In the genomic region with DNA sequence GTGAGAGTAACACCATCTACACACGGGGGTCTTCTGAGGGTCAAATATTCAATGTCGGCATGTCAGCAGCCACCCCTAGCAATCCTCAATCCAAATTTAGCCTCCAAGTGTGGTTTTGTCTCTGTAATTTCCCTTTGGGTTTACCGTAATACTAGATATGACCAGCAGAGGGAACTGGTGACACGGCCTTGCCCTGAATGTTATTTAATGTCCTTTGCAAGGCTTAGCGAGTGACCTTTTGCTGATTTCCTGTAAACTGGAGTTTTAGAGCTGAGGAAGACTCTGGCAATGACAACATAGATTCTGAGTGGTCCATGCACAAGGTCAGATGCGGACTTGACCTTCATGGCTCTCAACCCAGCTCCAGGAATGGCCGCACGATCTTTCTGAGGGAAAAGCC, we compare ENCODE assay signal across 9 mouse cellular contexts. TPM values are rescaled to one million over a fixed set of nuclear protein-coding genes. Genes with fewer than 3 reads are reported as not detected.
DNase-seq lines count a peak whose midpoint lies in the region; ATAC-seq lines count a peak whose summit lies in the region.
"Had no signal": no experiment of that assay in that cellular context is flagged by ENCODE, and none has a peak within 500 bp of the region (broad histone marks: within the 10 kb centered on the region; RNA-seq: fewer than 3 reads in every experiment).

No protein-coding gene starts in this region.

- ATAC-seq in forebrain, embryonic 12.5 days (ENCODE audit: low FRiP score) = peak; percentile 14; the same call in 1 of the 2 replicates
- no peak for ATAC-seq in forebrain, embryonic 11.5 days (replicated peaks; ENCODE audit: low FRiP score)
- ATAC-seq in intestine, embryonic 14.5 days (replicated peaks; ENCODE audit: low FRiP score, low TSS enrichment, low read depth) = no peak

- H3K27me3 ChIP-seq in forebrain, embryonic 12.5 days = no peaks in the 10 kb centered on the region
- H3K27me3 ChIP-seq in forebrain, embryonic 11.5 days (ENCODE audit: control insufficient read depth, insufficient read depth, low read length) = no peaks in the 10 kb centered on the region
- H3K27me3 ChIP-seq in intestine, embryonic 14.5 days (replicated peaks; ENCODE audit: control insufficient read depth, insufficient read depth, low read length) = no peaks in the 10 kb centered on the region
- H3K27me3 ChIP-seq: limb, embryonic 15.5 days had no signal

- WGBS in forebrain, embryonic 12.5 days = 50% methylated on average over 8 of the region's 8 CpGs
- WGBS in forebrain, embryonic 11.5 days = 50% methylated on average over 8 of the region's 8 CpGs
- 40% methylated on average over 8 of the region's 8 CpGs for WGBS in intestine, embryonic 14.5 days

- no peak for DNase-seq in forebrain, embryonic 11.5 days (ENCODE audit: low spot score)
- peak; percentile 26 for DNase-seq in urinary bladder, postnatal 14 days (ENCODE audit: low spot score)
- no peak for DNase-seq in urinary bladder, postnatal 10 days (ENCODE audit: low spot score)
- peak; percentile 57 for DNase-seq in embryo, embryonic 9.5 days (ENCODE audit: extremely low spot score)
- peak; percentile 57 for DNase-seq in intestine, embryonic 14.5 days (ENCODE audit: low spot score)
- DNase-seq in lung, postnatal 36 days = peak; percentile 81
- no peak for DNase-seq in gastrocnemius, adult 8-10 months (ENCODE audit: low spot score in 2 of 2)

- H3K4me1 ChIP-seq in forebrain, embryonic 12.5 days = no peaks in the 10 kb centered on the region
- no peaks in the 10 kb centered on the region for H3K4me1 ChIP-seq in forebrain, embryonic 11.5 days (replicated peaks; ENCODE audit: control insufficient read depth, insufficient read depth, low read length)
- H3K4me1 ChIP-seq in intestine, embryonic 14.5 days (replicated peaks; ENCODE audit: control insufficient read depth, insufficient read depth, low read length) = no peaks in the 10 kb centered on the region
- H3K4me1 ChIP-seq: limb, embryonic 15.5 days had no signal

- no peak overlapping the region for H3K4me3 ChIP-seq in forebrain, embryonic 12.5 days (replicated peaks)
- H3K4me3 ChIP-seq in forebrain, embryonic 11.5 days (ENCODE audit: low read depth, low read length) = no peak overlapping the region
- no peak overlapping the region for H3K4me3 ChIP-seq in intestine, embryonic 14.5 days (ENCODE audit: low read depth, low read length)
- H3K4me3 ChIP-seq: limb, embryonic 15.5 days had no signal

- no peaks in the 10 kb centered on the region for H3K36me3 ChIP-seq in forebrain, embryonic 12.5 days (replicated peaks)
- no peaks in the 10 kb centered on the region for H3K36me3 ChIP-seq in forebrain, embryonic 11.5 days (ENCODE audit: control insufficient read depth, insufficient read depth, low read length)
- H3K36me3 ChIP-seq in intestine, embryonic 14.5 days (ENCODE audit: control insufficient read depth, insufficient read depth, low read length) = no peaks in the 10 kb centered on the region
- H3K36me3 ChIP-seq: limb, embryonic 15.5 days had no signal

- no peak overlapping the region for H3K27ac ChIP-seq in forebrain, embryonic 12.5 days
- H3K27ac ChIP-seq in forebrain, embryonic 11.5 days (ENCODE audit: low read depth, low read length) = no peak overlapping the region
- no peak overlapping the region for H3K27ac ChIP-seq in intestine, embryonic 14.5 days (ENCODE audit: low read depth)
- H3K27ac ChIP-seq: limb, embryonic 15.5 days had no signal

- H3K4me2 ChIP-seq in forebrain, embryonic 12.5 days = no peak overlapping the region
- no peak overlapping the region for H3K4me2 ChIP-seq in forebrain, embryonic 11.5 days (ENCODE audit: low read depth, low read length, severe bottlenecking)
- H3K4me2 ChIP-seq in intestine, embryonic 14.5 days (ENCODE audit: low read length) = no peak overlapping the region
- H3K4me2 ChIP-seq: limb, embryonic 15.5 days had no signal

- H3K9ac ChIP-seq in forebrain, embryonic 12.5 days = no peak overlapping the region
- H3K9ac ChIP-seq in forebrain, embryonic 11.5 days (ENCODE audit: low read length) = no peak overlapping the region
- H3K9ac ChIP-seq in intestine, embryonic 14.5 days (ENCODE audit: low read length) = no peak overlapping the region
- H3K9ac ChIP-seq: limb, embryonic 15.5 days had no signal

- no peaks in the 10 kb centered on the region for H3K9me3 ChIP-seq in forebrain, embryonic 12.5 days
- H3K9me3 ChIP-seq in forebrain, embryonic 11.5 days (ENCODE audit: control insufficient read depth, low read length) = no peaks in the 10 kb centered on the region
- no peaks in the 10 kb centered on the region for H3K9me3 ChIP-seq in intestine, embryonic 14.5 days (ENCODE audit: control insufficient read depth, low read length)
- H3K9me3 ChIP-seq: limb, embryonic 15.5 days had no signal

RNA-seq across cellular contexts. Expression of a gene that starts 44.7 kb away (rescaled TPM):
- 0.14 and 0.18 TPM in 2 replicates for polyA plus RNA-seq in forebrain, embryonic 12.5 days (2016; fragmentation: Nextera tagmentation; extraction: Ambion mirVana)
- 0.32 TPM in 2 replicates for polyA plus RNA-seq in forebrain, embryonic 11.5 days (2014; fragmentation: Nextera tagmentation; extraction: Ambion mirVana)
- polyA plus RNA-seq in intestine, embryonic 14.5 days (2014; fragmentation: Nextera tagmentation; extraction: Ambion mirVana) = 0.37 and 0.42 TPM in 2 replicates
- under 1 TPM in 2 of 4 experiments, not detected in 2; 0.11 to 0.13 TPM for total RNA-seq in gastrocnemius, adult 8-10 months (2022)

Comparison
In these comparisons a context has a peak if more than half of its experiments do, and no peak if none do; other contexts are left out.
1. DNase-seq: peak in urinary bladder, postnatal 14 days (single experiment), embryo, embryonic 9.5 days (single experiment), intestine, embryonic 14.5 days (single experiment) and lung, postnatal 36 days (single experiment); none in forebrain, embryonic 11.5 days (single experiment), urinary bladder, postnatal 10 days (single experiment) and gastrocnemius, adult 8-10 months (0 of 2).